Mouse (Mus musculus) ovary, postnatal 36 days (tissue): Measurements from ENCODE around the gene Cd151.

ENCODE experiments used
- DNase-seq: peaks from one replicate; pipeline ENCODE4 v3.0.0; 2022; ENCODE audit warnings: low spot score, mixed read lengths

Gene Cd151

GRCm38 (mm10) chr7:141474160-141474559, 7.0 kb downstream of the Cd151 start:
- no peak for DNase-seq

DNA sequence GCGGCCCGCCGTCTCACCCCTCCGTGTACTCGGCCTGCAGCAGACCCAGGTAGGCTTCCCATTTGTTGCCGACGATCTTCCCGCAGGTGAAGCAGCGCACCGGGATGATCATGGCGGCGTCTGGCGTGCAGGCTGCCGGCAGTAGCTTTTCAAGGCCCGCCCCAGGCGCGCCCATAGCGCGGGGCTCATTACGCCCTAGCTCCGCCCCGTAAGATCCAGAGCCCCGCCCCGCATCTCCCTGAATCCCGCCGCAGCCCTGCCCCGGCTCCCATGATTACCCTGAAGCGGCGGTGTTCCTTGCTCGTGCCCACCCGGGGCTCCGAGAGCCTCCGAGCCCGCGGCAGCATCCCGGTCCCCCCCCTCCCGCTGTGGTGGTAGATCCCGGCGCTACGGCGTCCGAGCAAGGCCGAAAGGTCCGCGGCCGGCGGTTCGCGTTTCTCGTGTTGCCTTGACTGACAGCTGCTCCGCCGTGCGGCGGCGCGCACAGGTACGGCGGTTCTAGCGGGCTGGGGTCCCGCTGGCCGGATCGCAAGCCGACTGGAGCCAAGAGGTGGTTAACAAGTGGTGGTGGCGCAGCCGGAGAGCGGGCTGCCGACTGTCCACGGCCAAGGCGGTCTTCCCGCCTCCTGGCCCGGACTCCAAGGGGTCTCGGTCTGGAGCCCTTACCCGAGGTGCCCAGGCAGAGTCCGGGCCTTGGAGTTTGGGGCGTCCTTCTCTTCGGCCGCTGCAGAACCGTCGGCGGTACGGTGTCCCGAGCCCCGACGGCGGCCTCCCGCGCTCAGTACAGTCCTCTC, 8.0 kb downstream of the Cd151 start, which contains the start of the genes Polr2l and Tspan4:
Polr2l (minus strand) TSS at position 122 of the 794 bp plus-strand sequence.
Tspan4 (plus strand) TSS at position 230 of the 794 bp plus-strand sequence.
- DNase-seq, result peak; percentile 85

GRCm38 (mm10) chr7:141475805-141476158, 8.6 kb downstream of the Cd151 start:
- peak; percentile 21 for DNase-seq

DNA sequence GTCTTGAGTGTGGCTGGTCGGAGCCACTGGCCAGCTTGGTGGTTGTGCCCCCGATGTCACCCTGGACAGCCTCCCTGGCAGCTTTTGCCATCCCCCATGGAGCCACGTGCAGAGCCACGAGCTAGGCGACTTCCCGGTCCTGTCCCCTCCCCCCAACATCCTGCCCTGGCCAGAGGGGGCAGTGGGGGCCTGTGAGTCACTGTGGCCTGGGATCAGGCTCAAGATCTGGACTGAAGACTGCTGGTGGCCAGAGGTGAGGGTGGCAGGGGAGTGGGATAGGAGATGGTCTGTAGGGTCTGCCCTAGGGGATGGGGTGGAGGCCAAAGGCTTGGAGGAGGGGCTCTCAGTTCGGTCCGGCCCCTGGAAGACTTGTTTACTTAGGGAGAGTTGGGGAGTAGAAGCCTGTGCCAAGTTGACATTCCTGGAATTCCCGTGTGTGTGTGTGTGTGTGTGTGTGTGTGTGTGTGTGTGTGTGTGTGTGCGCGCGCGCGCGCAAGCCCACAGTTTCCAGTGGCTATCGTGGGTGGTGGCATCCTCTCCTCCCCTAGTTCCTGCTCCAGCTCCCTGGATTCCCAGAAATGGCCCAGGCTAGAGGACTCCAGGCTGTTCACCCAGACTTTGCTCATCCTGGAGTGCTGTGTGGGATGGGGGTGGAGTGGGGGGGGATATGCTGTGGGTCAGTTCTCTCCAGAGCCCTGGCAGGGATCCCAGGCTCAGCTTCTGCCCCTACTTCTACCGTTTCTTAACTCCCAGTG, 9.2 kb downstream of the Cd151 start:
- peak; percentile 82 for DNase-seq

DNA sequence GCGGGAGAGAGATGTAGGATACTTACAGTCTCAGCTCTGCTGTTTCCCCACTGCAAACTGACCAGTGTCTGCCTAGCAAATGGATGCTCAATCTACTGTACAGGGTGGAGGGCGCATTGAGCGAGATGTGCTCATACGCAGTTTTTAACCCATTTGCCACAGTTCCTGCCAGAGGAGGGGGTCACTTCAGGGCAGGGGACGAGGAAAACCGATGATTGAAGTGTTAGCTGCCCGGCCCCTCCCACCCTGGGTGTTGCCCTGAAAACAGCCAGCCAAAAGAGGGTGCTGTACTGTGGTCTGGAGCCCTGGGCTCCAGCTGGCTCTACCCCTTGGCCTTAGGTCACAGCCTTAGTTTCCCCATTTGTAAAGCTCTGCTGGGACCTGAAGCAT, 9.8 kb downstream of the Cd151 start:
- DNase-seq, result no peak

DNA sequence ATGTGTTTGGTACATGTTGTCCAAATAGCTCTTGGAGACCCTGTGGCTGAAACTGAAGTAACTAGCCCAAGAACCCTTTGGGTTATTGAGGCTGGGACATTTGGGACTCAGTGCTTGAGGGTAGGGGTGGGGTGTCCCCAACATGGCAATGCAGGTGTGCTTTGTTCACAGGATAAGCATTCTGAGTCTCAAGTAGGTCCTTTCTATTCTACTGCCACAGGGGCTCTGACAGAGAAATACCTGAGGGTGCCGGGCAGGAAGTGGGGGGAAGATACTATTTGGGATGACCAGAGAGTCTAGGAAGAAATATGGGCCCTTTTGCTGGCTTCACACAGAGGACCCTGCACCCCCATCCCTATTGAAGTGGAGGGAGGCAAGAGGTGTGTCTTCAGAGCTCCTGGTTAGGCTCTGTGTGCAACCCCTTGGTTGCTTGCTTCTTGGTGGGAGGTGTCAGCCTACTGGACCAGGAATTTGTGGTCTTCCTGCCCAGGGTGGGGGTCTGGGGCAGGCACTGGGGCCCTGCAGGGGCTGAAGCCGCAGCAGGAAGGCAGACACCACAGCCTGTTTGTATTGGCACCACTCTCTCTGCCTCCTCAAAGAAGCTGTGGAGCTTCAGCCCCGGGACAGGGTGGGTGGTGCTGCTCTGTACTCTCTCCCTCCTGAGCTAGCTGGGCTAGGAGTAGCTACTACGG, 10.5 kb downstream of the Cd151 start:
- peak; percentile 21 for DNase-seq

DNA sequence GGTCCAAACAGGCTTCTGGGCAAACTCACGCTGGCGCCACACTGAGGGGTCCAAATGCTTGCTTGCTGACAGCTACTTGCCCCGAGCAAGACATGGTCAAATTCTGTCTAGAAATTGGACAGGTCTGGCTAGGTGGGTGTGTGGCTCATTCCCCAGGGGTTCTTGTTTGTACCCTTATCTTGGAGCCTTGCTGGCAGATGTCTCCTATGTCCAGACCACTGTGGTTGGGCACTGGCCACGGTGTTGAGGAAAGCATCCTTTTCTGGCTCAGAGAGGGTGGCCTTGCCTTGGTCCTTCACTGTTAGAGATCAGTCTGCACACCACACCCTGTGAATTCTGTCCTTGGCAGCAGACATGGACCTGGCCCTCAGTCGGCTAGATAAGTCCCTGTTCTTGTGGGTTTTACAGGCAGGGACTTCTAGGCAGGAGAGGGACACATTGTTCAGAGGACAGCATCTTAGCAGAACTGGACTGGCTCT, 11.1 kb downstream of the Cd151 start:
- DNase-seq, result peak; percentile 36

GRCm38 (mm10) chr7:141480842-141481497, 13.8 kb downstream of the Cd151 start:
- DNase-seq, result peak; percentile 53

DNA sequence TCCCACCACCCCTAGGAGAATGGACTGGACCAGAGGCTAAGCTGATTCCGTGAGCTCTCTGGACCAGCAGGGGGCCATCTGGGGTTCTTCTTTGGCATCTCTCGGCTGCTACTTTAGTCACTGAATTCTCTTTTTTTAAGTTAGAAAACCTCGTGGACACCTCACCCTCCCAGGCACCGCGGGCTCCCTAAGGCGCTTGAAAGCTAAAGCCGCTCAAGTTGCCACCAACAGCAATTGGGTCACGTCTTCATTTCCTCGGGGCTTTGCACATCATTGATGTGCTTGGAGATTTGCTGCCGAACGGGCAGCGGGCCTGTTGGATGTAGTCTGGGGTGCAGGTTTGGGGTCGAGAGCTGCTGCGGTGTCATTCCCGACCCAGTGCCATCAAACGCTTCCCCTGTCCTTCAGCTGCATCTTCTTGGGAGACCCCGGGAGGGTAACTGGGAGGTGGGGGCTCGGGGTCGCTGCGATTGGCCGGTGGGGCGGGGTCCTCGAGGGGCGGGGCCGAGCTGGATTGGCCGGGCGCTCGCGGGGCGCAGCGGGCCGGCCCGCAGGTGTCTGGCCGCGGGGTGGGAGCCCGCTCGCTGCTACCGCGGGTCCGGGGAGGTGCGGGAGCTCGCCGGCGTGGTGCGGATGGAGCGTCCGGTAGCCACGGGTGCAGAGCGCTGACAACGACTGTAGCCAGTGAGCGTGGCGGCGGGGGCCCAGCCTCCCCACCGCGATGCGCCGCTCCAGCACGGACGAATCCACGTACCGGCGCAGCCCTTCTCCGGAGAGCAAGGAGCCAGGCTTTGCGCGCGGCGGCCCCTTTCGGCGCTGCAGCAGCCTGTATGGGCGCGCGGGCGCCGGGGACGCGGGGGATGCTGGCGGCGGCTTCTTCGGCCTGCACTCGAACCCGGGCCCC, 14.6 kb downstream of the Cd151 start:
- DNase-seq, result peak; percentile 55

- DNase-seq, result no peak
These were observed 15.4 kb downstream of the Cd151 start for GRCm38 (mm10) chr7:141482531-141483024.

- DNase-seq, result no peak
These were observed 16.0 kb downstream of the Cd151 start for GRCm38 (mm10) chr7:141483114-141483653.

DNA sequence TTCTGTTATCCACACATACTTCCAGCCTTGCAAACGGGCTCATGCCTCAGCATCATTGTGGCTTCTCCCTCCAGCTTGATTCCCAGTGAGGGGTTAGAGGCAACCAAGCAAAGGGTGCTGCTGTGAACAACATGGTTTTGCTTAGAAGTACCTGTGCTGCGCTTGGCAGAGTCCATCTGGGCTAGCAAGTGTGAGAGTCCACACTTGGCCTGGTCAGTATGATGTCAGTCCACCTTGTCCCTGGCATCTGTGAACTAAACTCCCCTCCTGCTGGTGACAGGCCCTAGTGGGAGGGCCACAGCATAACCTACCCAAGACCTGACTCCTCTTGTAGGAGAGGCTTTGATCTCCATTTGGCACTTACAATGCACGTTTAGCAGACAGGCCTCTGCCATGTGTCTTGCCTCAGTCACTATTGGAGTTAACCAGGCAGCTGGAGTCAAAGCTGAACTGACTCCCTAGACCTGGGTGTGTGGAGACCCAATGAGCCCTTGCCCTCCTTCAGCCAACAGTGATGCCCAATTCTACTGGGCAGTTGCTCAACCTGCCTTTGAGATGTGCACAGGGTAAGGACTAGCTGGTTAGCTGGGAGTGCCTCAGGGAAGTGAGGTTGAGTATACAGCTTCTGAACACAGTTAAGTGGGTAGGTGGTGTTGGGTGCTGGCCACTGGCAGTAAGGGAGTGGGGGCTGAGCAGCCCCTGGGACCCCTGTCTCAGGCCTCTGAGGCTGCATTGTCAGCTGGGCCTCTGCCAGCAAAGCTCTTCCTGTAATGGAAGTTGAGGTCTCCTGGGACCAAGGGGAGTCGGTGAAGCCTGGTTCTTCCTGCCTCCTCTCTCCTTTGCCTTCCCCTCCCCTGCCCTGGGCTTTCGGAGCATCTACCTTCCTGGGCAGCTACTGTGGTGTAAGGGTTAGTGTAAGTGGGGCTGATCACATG, 17.3 kb downstream of the Cd151 start:
- DNase-seq, result no peak

- no peak for DNase-seq
These were observed 18.0 kb downstream of the Cd151 start for GRCm38 (mm10) chr7:141485186-141485585.

DNA sequence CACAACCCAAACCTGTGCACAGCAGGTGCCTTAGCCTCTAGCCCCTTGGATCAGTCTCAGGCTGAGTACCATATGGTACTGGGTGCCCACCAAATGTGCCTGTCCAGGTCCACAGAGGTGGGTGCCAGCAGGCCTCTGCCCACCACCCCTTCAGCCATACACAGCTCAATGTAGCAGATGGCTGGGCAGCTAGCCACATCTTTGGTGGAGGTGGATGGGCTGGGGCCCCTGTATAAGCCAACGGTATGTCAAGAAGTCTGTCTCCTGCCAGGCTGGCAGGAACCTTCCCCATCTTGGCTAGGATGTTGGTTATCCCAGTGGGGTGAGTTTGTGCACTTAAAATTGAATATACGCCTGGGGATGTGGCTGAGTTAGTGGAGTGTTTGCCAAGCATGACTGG, 18.4 kb downstream of the Cd151 start:
- DNase-seq, result no peak

DNA sequence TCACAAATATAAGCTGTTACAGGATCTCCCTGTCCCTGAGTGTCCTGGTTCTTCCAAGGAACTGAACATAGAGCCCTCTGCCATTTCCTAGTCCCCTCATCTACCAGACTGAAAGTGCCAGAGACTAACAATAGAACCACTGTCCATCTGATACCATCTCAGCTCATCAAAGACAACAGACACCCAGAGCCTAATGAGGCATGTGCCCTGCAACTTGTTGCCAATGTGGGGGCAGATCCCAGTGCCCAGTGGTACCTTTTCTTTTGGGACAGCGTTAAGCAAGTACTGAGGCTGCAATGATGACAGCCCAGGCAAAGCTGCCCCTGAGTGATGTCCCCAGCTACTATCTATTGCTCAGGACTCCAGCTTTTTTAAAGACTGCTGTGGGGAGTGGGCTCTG, 19.0 kb downstream of the Cd151 start:
- no peak for DNase-seq

DNA sequence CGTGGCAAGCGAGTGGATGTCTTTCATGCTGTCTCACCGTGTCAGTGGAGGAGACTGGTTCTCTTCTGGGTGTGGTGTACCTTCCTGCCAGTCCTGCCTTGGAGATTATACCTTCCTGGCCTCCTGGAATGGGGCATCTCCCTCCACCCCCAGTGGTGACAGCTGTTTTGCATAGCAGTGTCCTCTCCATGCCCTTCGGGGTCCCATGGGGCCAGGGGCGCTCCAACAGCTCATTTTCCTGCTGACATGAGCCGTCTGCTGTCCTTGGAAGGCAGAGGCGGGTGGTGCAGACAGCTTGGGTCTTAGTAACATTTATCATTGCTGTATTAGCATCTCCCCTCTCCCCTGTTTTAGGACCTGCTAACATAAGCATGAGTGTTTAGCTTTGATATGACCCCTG, 19.9 kb downstream of the Cd151 start:
- DNase-seq, result no peak

DNA sequence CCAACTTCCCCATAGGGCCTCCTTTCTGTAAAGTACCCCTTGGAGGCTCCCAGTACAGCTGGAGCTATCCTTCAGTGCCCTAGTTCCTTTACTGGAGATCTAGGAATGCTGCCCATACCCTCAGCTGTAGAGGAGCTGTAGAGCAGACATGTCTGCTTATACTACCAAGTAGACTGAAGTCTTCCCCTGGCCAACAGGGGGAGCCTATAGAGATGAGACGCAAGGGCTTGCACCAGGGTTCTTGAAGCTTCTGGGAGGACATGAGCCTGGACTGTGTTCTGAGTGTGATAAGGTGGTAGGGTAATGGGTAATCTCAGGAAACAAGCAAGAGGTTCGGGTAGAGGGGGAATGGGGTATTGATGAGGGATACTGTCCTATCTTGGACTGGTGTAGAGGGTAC, 24.0 kb downstream of the Cd151 start:
- no peak for DNase-seq

DNA sequence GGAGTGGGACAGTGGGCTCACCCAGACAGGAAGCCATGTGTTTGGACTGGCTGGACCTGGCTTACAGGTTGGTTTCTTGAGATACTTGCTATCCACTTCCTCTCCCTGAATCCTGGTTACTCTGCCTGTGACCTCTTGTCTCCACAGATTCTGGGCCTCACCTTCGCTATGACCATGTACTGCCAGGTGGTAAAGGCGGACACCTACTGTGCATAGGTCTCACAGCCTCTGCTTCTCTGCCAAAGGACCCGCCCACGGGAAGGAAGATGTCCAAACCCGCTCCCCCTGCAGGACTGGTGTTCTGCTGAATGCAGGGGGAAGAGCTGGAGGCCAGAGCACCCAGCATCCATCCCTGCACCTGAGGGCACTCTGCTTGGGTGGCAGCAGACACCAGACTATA, 25.5 kb downstream of the Cd151 start:
- DNase-seq, result no peak

GRCm38 (mm10) chr7:141493729-141494128, 26.5 kb downstream of the Cd151 start:
- no peak for DNase-seq
